Comparison of ENCODE assay signal across 9 mouse cellular contexts in the genomic region with DNA sequence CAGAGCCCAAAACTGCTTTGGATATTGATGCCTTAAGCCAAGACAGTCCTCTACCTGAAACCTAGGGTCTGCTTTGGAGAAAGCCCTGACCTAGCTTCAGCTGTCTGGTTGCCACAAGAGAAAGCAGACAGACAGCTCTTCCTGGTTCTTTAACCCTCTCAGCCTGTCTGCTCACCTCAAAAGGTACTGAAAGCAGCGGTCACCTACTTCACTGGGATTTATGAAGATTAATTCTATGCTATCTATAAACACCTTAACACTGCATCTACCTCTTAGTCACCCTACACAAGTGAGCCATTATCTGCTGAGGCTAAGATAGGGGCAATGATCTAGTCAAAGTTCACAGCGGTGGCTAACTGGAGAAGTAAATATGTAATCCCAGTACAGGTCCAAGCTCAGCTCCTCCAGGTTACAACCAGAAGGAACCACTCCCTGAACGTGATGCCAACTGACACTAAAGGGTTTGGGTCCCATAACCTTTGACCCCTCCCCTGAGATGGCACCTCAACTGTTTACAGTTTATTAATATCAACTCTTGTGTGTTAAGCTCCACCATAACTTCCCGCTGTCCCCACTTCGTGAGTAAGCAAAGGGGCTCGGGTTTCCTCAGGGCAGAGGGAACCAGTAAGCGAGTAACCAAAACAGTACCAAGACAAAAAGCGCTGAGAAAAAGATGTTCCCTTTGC. TPM values are rescaled to one million over a fixed set of nuclear protein-coding genes. Genes with fewer than 3 reads are reported as not detected.
DNase-seq lines count a peak whose midpoint lies in the region; ATAC-seq and TF ChIP-seq lines count a peak whose summit lies in the region.
"Had no signal": no experiment of that assay in that cellular context is flagged by ENCODE, and none has a peak within 500 bp of the region (broad histone marks: within the 10 kb centered on the region; RNA-seq: fewer than 3 reads in every experiment).

No protein-coding gene starts in this region.

- no peak for ATAC-seq in hindbrain, embryonic 13.5 days (ENCODE audit: low FRiP score)

- peak overlapping the region; percentile 95 for H3K27ac ChIP-seq in hindbrain, embryonic 13.5 days
- peak overlapping the region; percentile 96 for H3K27ac ChIP-seq in small intestine, adult 2 months (ENCODE audit: insufficient read depth, low read depth, low read length)

- DNase-seq in embryo, embryonic 9.5 days (ENCODE audit: extremely low spot score) = peak; percentile 7
- no peak for DNase-seq in embryo, embryonic 11 days
- DNase-seq in c-Kit-negative CD71-positive TER-119-positive erythroid progenitor cells, embryonic 14.5 days (ENCODE audit: low read depth, low spot score) = peak; percentile 40
- DNase-seq in liver = peak; percentile 34
- no peak for DNase-seq in adrenal gland, postnatal 25 days
- no peak for DNase-seq in urinary bladder, postnatal 4 days (ENCODE audit: low spot score in 2 of 2)

- peak overlapping the region; percentile 94 for H3K9ac ChIP-seq in hindbrain, embryonic 13.5 days

- H3K4me2 ChIP-seq in hindbrain, embryonic 13.5 days = peak overlapping the region; percentile 92

- peak overlapping the region; percentile 87 for H3K4me3 ChIP-seq in hindbrain, embryonic 13.5 days
- peak overlapping the region; percentile 90 for H3K4me3 ChIP-seq in small intestine, adult 2 months (ENCODE audit: low read depth, low read length)

- no peaks in the 10 kb centered on the region for H3K27me3 ChIP-seq in hindbrain, embryonic 13.5 days
- no peaks in the 10 kb centered on the region for H3K27me3 ChIP-seq in small intestine, adult 2 months (ENCODE audit: control insufficient read depth, insufficient read depth, low read length)

- 30% methylated on average over 8 of the region's 8 CpGs for WGBS in hindbrain, embryonic 13.5 days
- WGBS in small intestine, adult 2 months = 10% methylated on average over 8 of the region's 8 CpGs

- no peak for TF ChIP-seq CTCF in small intestine, adult 2 months (IDR thresholded peaks at IDR 0.05; ENCODE audit: extremely low read depth, insufficient read length, insufficient replicate concordance, low read depth, low read length)

- TF ChIP-seq POLR2A in small intestine, adult 2 months (IDR thresholded peaks at IDR 0.05; ENCODE audit: low read depth, low read length) = no peak

- peaks cover 56% of the 10 kb centered on the region for H3K4me1 ChIP-seq in hindbrain, embryonic 13.5 days (replicated peaks)
- peaks cover 24% of the 10 kb centered on the region for H3K4me1 ChIP-seq in small intestine, adult 2 months (ENCODE audit: control insufficient read depth, insufficient read depth, insufficient read length, low read length)

- H3K9me3 ChIP-seq in hindbrain, embryonic 13.5 days = no peaks in the 10 kb centered on the region

- peaks cover 25% of the 10 kb centered on the region for H3K36me3 ChIP-seq in hindbrain, embryonic 13.5 days
- peaks cover 20% of the 10 kb centered on the region for H3K36me3 ChIP-seq in small intestine, adult 2 months (ENCODE audit: control insufficient read depth, insufficient read depth, low read length)

RNA-seq across cellular contexts. Expression of a gene that starts 1.2 kb away (rescaled TPM):
- 148 and 153 TPM in 2 replicates for polyA plus RNA-seq in hindbrain, embryonic 13.5 days (2015; fragmentation: Nextera tagmentation; extraction: Ambion mirVana)
- 5.2 and 7.4 TPM in 2 replicates for polyA plus RNA-seq in small intestine, adult 2 months (2012; rRNA removed)
- 82.5 and 104 TPM in 2 replicates for total RNA-seq in adrenal gland, postnatal 25 days (2021)

RNA-seq across cellular contexts. Expression of a gene that starts 1.6 kb away (rescaled TPM):
- polyA plus RNA-seq in hindbrain, embryonic 13.5 days (2015; fragmentation: Nextera tagmentation; extraction: Ambion mirVana) = 22.3 and 22.9 TPM in 2 replicates
- polyA plus RNA-seq in small intestine, adult 2 months (2012; rRNA removed) = 111 and 261 TPM in 2 replicates
- 28.8 and 32.0 TPM in 2 replicates for total RNA-seq in adrenal gland, postnatal 25 days (2021)

RNA-seq across cellular contexts. Expression of a gene that starts 43.9 kb away (rescaled TPM):
- polyA plus RNA-seq in hindbrain, embryonic 13.5 days (2015; fragmentation: Nextera tagmentation; extraction: Ambion mirVana) = 24.8 and 27.3 TPM in 2 replicates
- polyA plus RNA-seq in small intestine, adult 2 months (2012; rRNA removed) = 1.8 and 1.9 TPM in 2 replicates
- total RNA-seq in adrenal gland, postnatal 25 days (2021) = 0.67 TPM in 1 of 2 replicates, not detected in the other
- total RNA-seq: hematopoietic stem cell, adult 5-6 weeks had no signal

RNA-seq across cellular contexts. Expression of a gene that starts 45.2 kb away (rescaled TPM):
- polyA plus RNA-seq in hindbrain, embryonic 13.5 days (2015; fragmentation: Nextera tagmentation; extraction: Ambion mirVana) = 1.2 and 1.8 TPM in 2 replicates
- 454 and 722 TPM in 2 replicates for polyA plus RNA-seq in small intestine, adult 2 months (2012; rRNA removed)
- not detected in 2 replicates for total RNA-seq in adrenal gland, postnatal 25 days (2021)

Comparison
In these comparisons a context has a peak if more than half of its experiments do, and no peak if none do; other contexts are left out.
1. DNase-seq: peak in embryo, embryonic 9.5 days (single experiment), c-Kit-negative CD71-positive TER-119-positive erythroid progenitor cells, embryonic 14.5 days (single experiment) and liver (single experiment); none in embryo, embryonic 11 days (single experiment), adrenal gland, postnatal 25 days (single experiment) and urinary bladder, postnatal 4 days (0 of 2).
2. RNA of a gene that starts 1.2 kb away (polyA plus RNA-seq): 148 to 153 TPM in hindbrain, embryonic 13.5 days; 5.2 to 7.4 TPM in small intestine, adult 2 months; every median in the first group is over 10 times any median in the second.